Mouse (Mus musculus): Measurements from ENCODE around the gene Akt1s1. TPM values are rescaled to one million over a fixed set of nuclear protein-coding genes. Genes with fewer than 3 reads are reported as not detected.

The Akt1s1 gene
- polyA plus RNA-seq, 1 experiment from 2014 or later = 89.4 TPM

- Histone ChIP-seq H3K9me3 (ENCODE audit: low read length) (no peaks in the 10 kb centered on the region), H3K36me3 (ENCODE audit: insufficient read depth, low read length) (peaks cover 23% of the 10 kb centered on the region), H3K4me1 (ENCODE audit: insufficient read depth, low read depth, low read length) (peaks cover 6% of the 10 kb centered on the region; the same call in 1 of the 2 replicates), H3K9ac (replicated peaks; ENCODE audit: low read depth) (no peak overlapping the region), H3K27me3 (replicated peaks; ENCODE audit: insufficient read depth, low read length) (no peaks in the 10 kb centered on the region), H3K27ac (ENCODE audit: low read length) (no peak overlapping the region), H3K4me3 (ENCODE audit: low read depth, low read length) (no peak overlapping the region), H3K4me2 (replicated peaks; ENCODE audit: low read depth, low read length) (no peak overlapping the region)
- ATAC-seq = no peak
- TF ChIP-seq EP300 (IDR thresholded peaks at IDR 0.05) = no peak
- TF ChIP-seq CTCF (IDR thresholded peaks at IDR 0.05) = no peak
- WGBS = 39% methylated on average over 4 of the region's 4 CpGs
- no peak for DNase-seq (ENCODE audit: low spot score)
These were observed 16.0 kb upstream of the Akt1s1 start for GRCm38 (mm10) chr7:44832763-44833162.

DNA sequence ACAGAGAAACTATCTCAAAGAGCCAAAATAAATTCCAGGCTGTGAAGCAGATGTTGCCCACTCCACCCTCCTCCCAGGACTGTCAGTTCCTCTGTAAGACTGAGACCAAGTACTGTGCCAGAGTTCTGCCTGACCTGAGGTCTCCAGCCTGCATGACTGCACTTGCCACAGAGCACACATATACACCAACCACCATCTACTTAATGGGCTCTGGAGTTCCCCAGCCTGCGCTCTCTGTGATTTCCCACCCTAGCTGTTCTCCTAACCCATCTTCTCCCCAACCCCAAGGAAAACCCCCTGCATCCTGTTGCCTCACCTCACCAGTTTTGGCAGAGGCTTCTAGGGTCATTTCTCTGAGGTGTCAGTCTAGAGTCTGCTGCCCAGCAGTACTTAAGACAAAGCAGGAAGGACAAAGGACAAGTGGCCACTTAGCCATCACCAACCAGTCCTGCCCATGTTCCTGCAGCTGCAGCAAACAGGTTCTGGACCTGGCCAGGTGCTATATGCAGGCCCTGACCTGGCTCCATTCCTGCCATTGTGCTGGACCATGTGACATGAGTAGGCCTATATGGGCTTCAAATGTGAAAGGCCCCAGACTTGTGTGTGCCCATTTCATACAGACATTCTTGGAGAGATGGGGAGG lies 13.3 kb upstream of the Akt1s1 start:
- no peak overlapping the region for H3K27ac ChIP-seq (ENCODE audit: low read length)
- no peak for TF ChIP-seq EP300 (IDR thresholded peaks at IDR 0.05)
- no peak for TF ChIP-seq CTCF (IDR thresholded peaks at IDR 0.05)
- no peaks in the 10 kb centered on the region for H3K27me3 ChIP-seq (replicated peaks; ENCODE audit: insufficient read depth, low read length)
- ATAC-seq (peak; percentile 60), DNase-seq (ENCODE audit: low spot score) (peak; percentile 68)
- no peak overlapping the region for H3K4me3 ChIP-seq (ENCODE audit: low read depth, low read length)
- H3K9me3 ChIP-seq (ENCODE audit: low read length) = no peaks in the 10 kb centered on the region
- peaks cover 17% of the 10 kb centered on the region; the same call in 1 of the 2 replicates for H3K4me1 ChIP-seq (ENCODE audit: insufficient read depth, low read depth, low read length)
- 78% methylated on average over 1 of the region's 1 CpGs for WGBS
- H3K9ac ChIP-seq (replicated peaks; ENCODE audit: low read depth) = no peak overlapping the region
- H3K4me2 ChIP-seq (replicated peaks; ENCODE audit: low read depth, low read length) = no peak overlapping the region
- peaks cover 5% of the 10 kb centered on the region; the same call in 1 of the 2 replicates for H3K36me3 ChIP-seq (ENCODE audit: insufficient read depth, low read length)

DNA sequence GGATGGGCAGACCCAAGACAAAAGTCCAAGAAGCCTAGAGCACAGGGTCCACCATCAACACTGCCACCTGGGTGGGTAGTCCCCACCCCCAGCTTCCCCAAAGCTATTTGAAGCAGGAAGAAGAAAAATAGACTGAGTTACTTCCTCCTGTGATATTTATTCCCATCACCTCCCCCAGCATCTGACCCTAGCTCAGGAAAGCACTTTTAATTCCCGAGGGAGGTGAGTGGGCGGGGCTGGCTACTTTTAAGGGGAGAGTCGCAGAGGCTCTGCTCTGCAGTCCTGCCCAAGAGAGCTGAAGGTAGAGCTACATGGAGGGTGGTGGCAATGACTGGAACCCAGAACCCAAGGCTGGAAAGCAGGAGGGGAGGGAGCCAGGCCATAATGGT lies 12.8 kb upstream of the Akt1s1 start:
- 37% methylated on average over 3 of the region's 3 CpGs for WGBS
- no peak overlapping the region for H3K4me2 ChIP-seq (replicated peaks; ENCODE audit: low read depth, low read length)
- TF ChIP-seq EP300 (IDR thresholded peaks at IDR 0.05) = no peak
- TF ChIP-seq CTCF (IDR thresholded peaks at IDR 0.05) = no peak
- H3K27ac ChIP-seq (ENCODE audit: low read length) = no peak overlapping the region
- H3K36me3 ChIP-seq (ENCODE audit: insufficient read depth, low read length) = 0 out of 2 replicates have a peak, but pooled peaks cover 3% of the 10 kb centered on the region
- DNase-seq (ENCODE audit: low spot score) = no peak
- H3K4me3 ChIP-seq (ENCODE audit: low read depth, low read length) = no peak overlapping the region
- H3K9me3 ChIP-seq (ENCODE audit: low read length) = no peaks in the 10 kb centered on the region
- H3K27me3 ChIP-seq (replicated peaks; ENCODE audit: insufficient read depth, low read length) = 0 out of 2 replicates have a peak, but pooled peaks cover 3% of the 10 kb centered on the region
- no peak; the same call in 1 of the 2 replicates for ATAC-seq
- H3K9ac ChIP-seq (replicated peaks; ENCODE audit: low read depth) = no peak overlapping the region
- H3K4me1 ChIP-seq (ENCODE audit: insufficient read depth, low read depth, low read length) = peaks cover 17% of the 10 kb centered on the region; the same call in 1 of the 2 replicates

GRCm38 (mm10) chr7:44836423-44837053 lies 12.3 kb upstream of the Akt1s1 start:
- DNase-seq (ENCODE audit: low spot score) (no peak), ATAC-seq (no peak)
- Histone ChIP-seq H3K4me3 (ENCODE audit: low read depth, low read length) (no peak overlapping the region), H3K4me1 (ENCODE audit: insufficient read depth, low read depth, low read length) (peaks cover 17% of the 10 kb centered on the region; the same call in 1 of the 2 replicates), H3K27me3 (replicated peaks; ENCODE audit: insufficient read depth, low read length) (0 out of 2 replicates have a peak, but pooled peaks cover 3% of the 10 kb centered on the region), H3K4me2 (replicated peaks; ENCODE audit: low read depth, low read length) (no peak overlapping the region), H3K27ac (ENCODE audit: low read length) (no peak overlapping the region), H3K9me3 (ENCODE audit: low read length) (no peaks in the 10 kb centered on the region), H3K36me3 (ENCODE audit: insufficient read depth, low read length) (0 out of 2 replicates have a peak, but pooled peaks cover 3% of the 10 kb centered on the region), H3K9ac (replicated peaks; ENCODE audit: low read depth) (no peak overlapping the region)
- WGBS = 82% methylated on average over 9 of the region's 9 CpGs
- TF ChIP-seq CTCF (IDR thresholded peaks at IDR 0.05) (no peak), EP300 (IDR thresholded peaks at IDR 0.05) (no peak)

DNA sequence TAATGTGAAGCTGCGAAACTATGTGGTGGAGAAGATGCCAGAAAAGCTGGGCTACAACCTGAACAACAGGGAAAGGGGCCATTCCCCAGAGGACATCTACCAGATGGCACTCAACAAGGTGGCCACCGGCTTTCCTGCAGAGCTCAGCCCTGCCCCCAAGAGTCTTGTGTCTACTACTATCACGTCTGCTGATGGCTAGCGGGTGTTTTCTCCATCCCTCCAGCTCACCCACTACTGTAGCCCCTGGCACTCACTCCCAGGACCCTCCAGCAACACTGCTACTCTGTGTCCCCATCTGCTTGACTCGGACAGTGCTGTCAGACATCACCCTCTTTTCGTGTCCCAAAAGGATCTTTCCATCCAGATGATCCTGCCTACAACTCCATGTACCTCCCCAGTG lies 10.7 kb upstream of the Akt1s1 start:
- no peak overlapping the region for H3K27ac ChIP-seq (ENCODE audit: low read length)
- WGBS = 87% methylated on average over 6 of the region's 6 CpGs
- no peak overlapping the region for H3K4me2 ChIP-seq (replicated peaks; ENCODE audit: low read depth, low read length)
- no peak overlapping the region for H3K4me3 ChIP-seq (ENCODE audit: low read depth, low read length)
- TF ChIP-seq EP300 (IDR thresholded peaks at IDR 0.05) (no peak), CTCF (IDR thresholded peaks at IDR 0.05) (no peak)
- peaks cover 17% of the 10 kb centered on the region; the same call in 1 of the 2 replicates for H3K36me3 ChIP-seq (ENCODE audit: insufficient read depth, low read length)
- H3K4me1 ChIP-seq (ENCODE audit: insufficient read depth, low read depth, low read length) = peaks cover 15% of the 10 kb centered on the region; the same call in 1 of the 2 replicates
- DNase-seq (ENCODE audit: low spot score) (no peak), ATAC-seq (no peak)
- 0 out of 2 replicates have a peak, but pooled peaks cover 3% of the 10 kb centered on the region for H3K27me3 ChIP-seq (replicated peaks; ENCODE audit: insufficient read depth, low read length)
- H3K9me3 ChIP-seq (ENCODE audit: low read length) = no peaks in the 10 kb centered on the region
- H3K9ac ChIP-seq (replicated peaks; ENCODE audit: low read depth) = no peak overlapping the region

DNA sequence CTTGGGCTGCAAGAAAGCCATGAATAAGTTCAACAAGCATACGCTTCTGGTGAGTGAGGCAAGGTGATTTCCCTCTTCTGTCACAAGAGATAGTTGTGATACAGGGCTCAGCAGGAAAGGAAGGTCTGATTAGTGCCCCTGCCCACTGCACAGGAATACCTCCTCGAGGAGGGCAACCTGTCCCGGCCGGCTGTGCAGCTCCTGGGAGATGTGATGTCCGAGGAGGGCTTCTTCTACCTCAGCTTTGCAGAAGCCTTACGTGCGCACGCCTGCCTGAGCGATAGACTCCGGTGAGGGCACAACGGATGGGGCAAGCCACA lies 9.7 kb upstream of the Akt1s1 start:
- 28% methylated on average over 11 of the region's 11 CpGs for WGBS
- H3K27ac ChIP-seq (ENCODE audit: low read length) = no peak overlapping the region
- peak overlapping the region; percentile 58 for H3K4me2 ChIP-seq (replicated peaks; ENCODE audit: low read depth, low read length)
- no peak for ATAC-seq
- H3K27me3 ChIP-seq (replicated peaks; ENCODE audit: insufficient read depth, low read length) = 0 out of 2 replicates have a peak, but pooled peaks cover 3% of the 10 kb centered on the region
- TF ChIP-seq CTCF (IDR thresholded peaks at IDR 0.05) (no peak), EP300 (IDR thresholded peaks at IDR 0.05) (no peak)
- DNase-seq (ENCODE audit: low spot score) = no peak
- no peaks in the 10 kb centered on the region for H3K9me3 ChIP-seq (ENCODE audit: low read length)
- H3K4me1 ChIP-seq (ENCODE audit: insufficient read depth, low read depth, low read length) = peaks cover 15% of the 10 kb centered on the region; the same call in 1 of the 2 replicates
- H3K36me3 ChIP-seq (ENCODE audit: insufficient read depth, low read length) = peaks cover 23% of the 10 kb centered on the region; the same call in 1 of the 2 replicates
- H3K4me3 ChIP-seq (ENCODE audit: low read depth, low read length) = 0 out of 2 replicates have a peak overlapping the region, but pooled peaks have one; percentile 16
- H3K9ac ChIP-seq (replicated peaks; ENCODE audit: low read depth) = no peak overlapping the region

All from lung, postnatal 0 days (tissue).